Mouse (Mus musculus): ENCODE measurements around the gene Nin.

- TF ChIP-seq CTCF (IDR thresholded peaks at IDR 0.05; ENCODE audit: control insufficient read depth, insufficient read depth, insufficient read length) (no peak), MYOG (IDR thresholded peaks at IDR 0.05; ENCODE audit: control insufficient read depth, extremely low read depth, insufficient read length) (no peak), CEBPB (IDR thresholded peaks at IDR 0.05; ENCODE audit: low read depth) (no peak), MYOD1 (IDR thresholded peaks at IDR 0.05; ENCODE audit: control insufficient read depth, insufficient read length, low read depth) (no peak), MAX (IDR thresholded peaks at IDR 0.05) (no peak)
These were observed 136.0 kb downstream of the Nin start for GRCm38 (mm10) chr12:69977376-69977998.
